8 mouse cellular contexts compared by ENCODE assay signal in the genomic region with DNA sequence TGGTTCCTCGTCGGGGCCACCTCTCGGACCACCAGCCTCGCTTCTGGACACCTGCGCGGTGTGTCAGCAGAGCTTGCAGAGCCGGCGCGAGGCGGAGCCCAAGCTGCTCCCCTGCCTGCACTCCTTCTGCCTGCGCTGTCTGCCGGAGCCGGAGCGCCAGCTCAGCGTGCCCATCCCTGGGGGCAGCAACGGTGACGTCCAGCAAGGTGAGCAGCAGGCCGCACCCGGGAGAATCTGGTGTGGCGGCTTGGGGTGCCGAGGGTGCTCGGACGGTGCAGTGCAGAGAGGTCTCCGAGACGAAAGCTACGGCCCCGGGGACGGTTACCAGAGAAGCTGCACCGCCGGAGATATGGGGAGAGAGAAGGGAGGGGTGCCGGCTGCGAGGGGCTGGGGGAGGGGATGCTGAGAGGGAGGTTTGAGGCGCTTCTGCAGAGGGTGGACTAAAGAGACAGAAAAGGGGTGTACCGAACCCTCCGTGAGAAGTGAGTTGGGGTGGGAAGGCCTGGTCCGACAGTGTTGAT. TPM values are rescaled to one million over a fixed set of nuclear protein-coding genes. Genes with fewer than 3 reads are reported as not detected.
DNase-seq lines count a peak whose midpoint lies in the region; ATAC-seq and TF ChIP-seq lines count a peak whose summit lies in the region.

No protein-coding gene starts in this region.

- TF ChIP-seq POLR2A in MEL (IDR thresholded peaks at IDR 0.05; ENCODE audit: control insufficient read depth in 1 of 2, insufficient read depth in 1 of 2, low read depth in 1 of 2, low read length in 2 of 2, poor library complexity in 1 of 2): no peak

- peaks cover 0 to 14% of the 10 kb centered on the region in 2 experiments; a peak in 2 of 4 replicates for H3K4me1 ChIP-seq in MEL (ENCODE audit: control insufficient read depth in 1 of 2, insufficient read depth in 2 of 2, low read length in 2 of 2)
- peaks cover 28% of the 10 kb centered on the region for H3K4me1 ChIP-seq in forebrain, embryonic 15.5 days

- peak; percentile 71 for DNase-seq in MEL (ENCODE audit: low read depth, low spot score)
- DNase-seq in cerebellum, adult 11-12 months: peak; percentile 71
- peak; percentile 48 for DNase-seq in heart, postnatal 4 days
- DNase-seq in layer of hippocampus, postnatal 14 days (ENCODE audit: low spot score in 2 of 2): peak; percentile 46 to 66
- peak; percentile 26 for DNase-seq in lung, postnatal 25 days (ENCODE audit: low spot score)
- DNase-seq in retina, embryonic 14.5 days (ENCODE audit: low spot score): peak; percentile 59
- DNase-seq in thymus, postnatal 36 days: peak; percentile 70 to 72

- peaks cover 4 to 25% of the 10 kb centered on the region in 2 experiments for H3K36me3 ChIP-seq in MEL (ENCODE audit: control insufficient read depth in 1 of 2, insufficient read depth in 2 of 2, low read length in 2 of 2)
- peaks cover 4% of the 10 kb centered on the region; the same call in 1 of the 2 replicates for H3K36me3 ChIP-seq in forebrain, embryonic 15.5 days

- H3K4me2 ChIP-seq in forebrain, embryonic 15.5 days (replicated peaks): peak overlapping the region; percentile 68

- no peaks in the 10 kb centered on the region for H3K9me3 ChIP-seq in MEL (replicated peaks; ENCODE audit: insufficient read depth, low read length)
- H3K9me3 ChIP-seq in forebrain, embryonic 15.5 days: no peaks in the 10 kb centered on the region

- peaks cover 48% of the 10 kb centered on the region for H3K79me2 ChIP-seq in MEL (ENCODE audit: control insufficient read depth, insufficient read depth, low read length, poor library complexity)

- no peak for TF ChIP-seq RAD21 in MEL (IDR thresholded peaks at IDR 0.05; ENCODE audit: low read depth, low read length)

- peak overlapping the region; percentile 88 to 99 for H3K4me3 ChIP-seq in MEL (ENCODE audit: control insufficient read depth in 1 of 2, insufficient read depth in 1 of 2, low read depth in 2 of 2, low read length in 2 of 2)
- peak overlapping the region; percentile 83 for H3K4me3 ChIP-seq in forebrain, embryonic 15.5 days

- no peaks in the 10 kb centered on the region for H3K27me3 ChIP-seq in MEL (ENCODE audit: control insufficient read depth in 1 of 2, insufficient read depth in 2 of 2, low read length in 2 of 2)
- H3K27me3 ChIP-seq in forebrain, embryonic 15.5 days: no peaks in the 10 kb centered on the region

- peak; percentile 71 for ATAC-seq in forebrain, embryonic 15.5 days (replicated peaks)

- H3K9ac ChIP-seq in MEL (ENCODE audit: control insufficient read depth, low read depth, low read length, poor library complexity, severe bottlenecking): peak overlapping the region; percentile 96
- H3K9ac ChIP-seq in forebrain, embryonic 15.5 days (replicated peaks): peak overlapping the region; percentile 98

- under 1% methylated on average over 36 of the region's 36 CpGs for WGBS in forebrain, embryonic 15.5 days

- peak overlapping the region; percentile 44 for H3K27ac ChIP-seq in MEL (ENCODE audit: control insufficient read depth, low read depth, low read length)
- peak overlapping the region; percentile 99 for H3K27ac ChIP-seq in forebrain, embryonic 15.5 days (replicated peaks)

- TF ChIP-seq EP300 in MEL (IDR thresholded peaks at IDR 0.05; ENCODE audit: low read depth in 1 of 2, low read length in 2 of 2): peak in 1 of 2 experiments; percentile 26; a peak in 1 of 4 replicates

- TF ChIP-seq CTCF in MEL (IDR thresholded peaks at IDR 0.05 in 2 of 3, conservative IDR thresholded peaks at IDR 0.05 in 1 of 3; ENCODE audit: control insufficient read depth in 1 of 3, insufficient read depth in 1 of 3, low read depth in 2 of 3, low read length in 3 of 3, poor library complexity in 1 of 3, severe bottlenecking in 1 of 3): no peak

TF ChIP-seq in MEL, 35 proteins besides CTCF, POLR2A, EP300 and RAD21:
- no peak for TF ChIP-seq MEF2A (IDR thresholded peaks at IDR 0.05; ENCODE audit: extremely low read depth, insufficient replicate concordance, low read depth, low read length, poor library complexity, severe bottlenecking)
- 0 out of 2 replicates have a peak, but pooled peaks have one; percentile 7 for TF ChIP-seq MXI1 (IDR thresholded peaks at IDR 0.05; ENCODE audit: low read depth, low read length)
- TF ChIP-seq ZNF384 (IDR thresholded peaks at IDR 0.05; ENCODE audit: low read depth, low read length): no peak
- TF ChIP-seq MYC (IDR thresholded peaks at IDR 0.05; ENCODE audit: low read depth, low read length): no peak
- no peak for TF ChIP-seq MYB (IDR thresholded peaks at IDR 0.05; ENCODE audit: low read depth, low read length)
- TF ChIP-seq MAZ (IDR thresholded peaks at IDR 0.05; ENCODE audit: low read depth, low read length): peak; percentile 74; the same call in 1 of the 2 replicates
- no peak for TF ChIP-seq USF2 (IDR thresholded peaks at IDR 0.05; ENCODE audit: borderline replicate concordance in 1 of 2, insufficient read depth in 1 of 2, low read depth in 1 of 2, low read length in 2 of 2)

RNA-seq across cellular contexts. Expression of gene Trim33, which starts 1.2 kb away (rescaled TPM):
- 20.2 and 21.0 TPM in 2 replicates for total RNA-seq in MEL (2012; rRNA removed)
- 10 to 100 TPM in 1 of 2 experiments, not detected in 1; 30.4 TPM for polyA plus RNA-seq in MEL (2012; ENCODE audit: insufficient read depth in 1 of 2, insufficient read length in 2 of 2, low read depth in 1 of 2, low replicate concordance in 2 of 2, missing spikeins in 1 of 2)
- 32.2 and 32.6 TPM in 2 replicates for polyA plus RNA-seq in forebrain, embryonic 15.5 days (2015; fragmentation: Nextera tagmentation; extraction: Ambion mirVana)
- total RNA-seq in heart, postnatal 4 days (2021): 10 to 100 TPM; 24.3 to 25.1 TPM
- total RNA-seq in layer of hippocampus, postnatal 14 days (2021): 10 to 100 TPM; 50.1 to 50.2 TPM

Comparison
In these comparisons a context has a peak if more than half of its experiments do, and no peak if none do; other contexts are left out.
1. Peak in every context shown above with its lines: DNase-seq, ATAC-seq, H3K4me3 ChIP-seq and H3K27ac ChIP-seq.